Mouse (Mus musculus): ENCODE measurements around the gene Hoxd8.

GRCm38 (mm10) chr2:74657251-74658023 lies 47.0 kb upstream of the Hoxd8 start:
- no peak for TF ChIP-seq CTCF (IDR thresholded peaks at IDR 0.05; ENCODE audit: low read depth)
- TF ChIP-seq EP300 (optimal IDR thresholded peaks at IDR 0.05), result no peak

Measured in stomach, postnatal 0 days (tissue).